Mouse (Mus musculus): ENCODE data around the gene Gm13275. TPM values are rescaled to one million over a fixed set of nuclear protein-coding genes. Genes with fewer than 3 reads are reported as not detected.
"Not testable (repeated sequence)": the region's sequence is repeated elsewhere in the genome, so short reads cannot be mapped to it uniquely, and the experiment has no call there.

Gm13275 gene
- total RNA-seq, 2 experiments from 2014 or later, result not detected

DNA sequence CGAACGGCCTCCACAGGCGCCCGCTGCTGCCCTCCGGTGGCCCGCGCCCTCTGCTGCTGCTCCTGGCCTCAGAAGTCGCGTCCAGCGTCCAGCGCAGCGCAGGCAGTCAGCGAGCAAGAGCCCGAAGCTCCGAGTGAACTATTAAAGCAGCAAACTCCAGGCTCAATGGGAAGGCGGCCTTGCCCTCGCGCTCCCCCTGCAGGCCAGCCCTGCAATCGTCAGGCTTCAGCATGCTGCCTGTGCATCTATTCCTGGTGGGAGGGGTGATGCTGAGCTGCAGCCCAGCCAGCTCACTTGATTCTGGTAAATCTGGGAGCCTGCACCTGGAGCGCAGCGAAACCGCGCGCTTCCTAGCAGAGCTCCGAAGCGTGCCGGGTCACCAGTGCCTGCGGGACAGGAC, 5.9 kb upstream of the Gm13275 start, which contains the start of gene Gm13277:
Gene Gm13277, plus strand, starts transcription at position 231 of the 400 bp plus-strand sequence.
- not testable (repeated sequence) for ATAC-seq (replicated peaks; ENCODE audit: low FRiP score, poor library complexity, severe bottlenecking)

DNA sequence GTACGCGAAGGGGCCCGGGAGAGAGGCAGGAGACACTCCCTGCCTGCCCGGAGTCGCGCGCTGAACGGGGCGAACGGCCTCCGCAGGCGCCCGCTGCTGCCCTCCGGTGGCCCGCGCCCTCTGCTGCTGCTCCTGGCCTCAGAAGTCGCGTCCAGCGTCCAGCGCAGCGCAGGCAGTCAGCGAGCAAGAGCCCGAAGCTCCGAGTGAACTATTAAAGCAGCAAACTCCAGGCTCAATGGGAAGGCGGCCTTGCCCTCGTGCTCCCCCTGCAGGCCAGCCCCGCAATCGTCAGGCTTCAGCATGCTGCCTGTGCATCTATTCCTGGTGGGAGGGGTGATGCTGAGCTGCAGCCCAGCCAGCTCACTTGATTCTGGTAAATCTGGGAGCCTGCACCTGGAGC, 3.0 kb upstream of the Gm13275 start, which contains the start of gene Gm13278:
Gene Gm13278, plus strand, starts transcription at position 301 of the 400 bp plus-strand sequence.
- ATAC-seq (replicated peaks; ENCODE audit: low FRiP score, poor library complexity, severe bottlenecking), result not testable (repeated sequence)

DNA sequence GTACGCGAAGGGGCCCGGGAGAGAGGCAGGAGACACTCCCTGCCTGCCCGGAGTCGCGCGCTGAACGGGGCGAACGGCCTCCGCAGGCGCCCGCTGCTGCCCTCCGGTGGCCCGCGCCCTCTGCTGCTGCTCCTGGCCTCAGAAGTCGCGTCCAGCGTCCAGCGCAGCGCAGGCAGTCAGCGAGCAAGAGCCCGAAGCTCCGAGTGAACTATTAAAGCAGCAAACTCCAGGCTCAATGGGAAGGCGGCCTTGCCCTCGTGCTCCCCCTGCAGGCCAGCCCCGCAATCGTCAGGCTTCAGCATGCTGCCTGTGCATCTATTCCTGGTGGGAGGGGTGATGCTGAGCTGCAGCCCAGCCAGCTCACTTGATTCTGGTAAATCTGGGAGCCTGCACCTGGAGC, 2.8 kb downstream of the Gm13275 start, which contains the start of gene Gm13279:
Gene Gm13279, plus strand, starts transcription at position 301 of the 400 bp plus-strand sequence.
- not testable (repeated sequence) for ATAC-seq (replicated peaks; ENCODE audit: low FRiP score, poor library complexity, severe bottlenecking)

DNA sequence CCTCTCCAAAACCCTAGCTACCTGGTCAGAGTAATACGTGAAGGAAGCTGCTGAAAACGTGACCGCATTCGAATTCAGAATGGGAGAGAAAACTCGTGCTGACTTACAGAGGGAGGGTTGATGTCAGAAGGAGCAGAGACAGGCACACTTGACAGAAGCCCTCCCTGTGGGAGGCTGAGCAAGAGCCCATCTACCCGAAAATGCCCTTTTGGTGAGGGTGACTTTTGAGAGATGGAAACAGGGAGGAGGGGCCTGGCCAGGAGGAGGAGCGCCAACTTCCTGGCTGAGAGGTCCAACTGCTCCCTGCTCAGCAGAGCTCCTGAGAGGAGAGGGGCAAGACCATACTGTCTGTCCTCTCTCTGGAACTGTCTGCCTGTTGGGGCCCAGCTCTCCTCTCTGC, 5.1 kb downstream of the Gm13275 start, which contains the start of gene Gm13285:
Gene Gm13285, plus strand, starts transcription at position 301 of the 400 bp plus-strand sequence.
- not testable (repeated sequence) for ATAC-seq (replicated peaks; ENCODE audit: low FRiP score, poor library complexity, severe bottlenecking)

DNA sequence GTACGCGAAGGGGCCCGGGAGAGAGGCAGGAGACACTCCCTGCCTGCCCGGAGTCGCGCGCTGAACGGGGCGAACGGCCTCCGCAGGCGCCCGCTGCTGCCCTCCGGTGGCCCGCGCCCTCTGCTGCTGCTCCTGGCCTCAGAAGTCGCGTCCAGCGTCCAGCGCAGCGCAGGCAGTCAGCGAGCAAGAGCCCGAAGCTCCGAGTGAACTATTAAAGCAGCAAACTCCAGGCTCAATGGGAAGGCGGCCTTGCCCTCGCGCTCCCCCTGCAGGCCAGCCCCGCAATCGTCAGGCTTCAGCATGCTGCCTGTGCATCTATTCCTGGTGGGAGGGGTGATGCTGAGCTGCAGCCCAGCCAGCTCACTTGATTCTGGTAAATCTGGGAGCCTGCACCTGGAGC, 8.7 kb downstream of the Gm13275 start, which contains the start of gene Gm13287:
Gene Gm13287, plus strand, starts transcription at position 301 of the 400 bp plus-strand sequence.
- not testable (repeated sequence) for ATAC-seq (replicated peaks; ENCODE audit: low FRiP score, poor library complexity, severe bottlenecking)

DNA sequence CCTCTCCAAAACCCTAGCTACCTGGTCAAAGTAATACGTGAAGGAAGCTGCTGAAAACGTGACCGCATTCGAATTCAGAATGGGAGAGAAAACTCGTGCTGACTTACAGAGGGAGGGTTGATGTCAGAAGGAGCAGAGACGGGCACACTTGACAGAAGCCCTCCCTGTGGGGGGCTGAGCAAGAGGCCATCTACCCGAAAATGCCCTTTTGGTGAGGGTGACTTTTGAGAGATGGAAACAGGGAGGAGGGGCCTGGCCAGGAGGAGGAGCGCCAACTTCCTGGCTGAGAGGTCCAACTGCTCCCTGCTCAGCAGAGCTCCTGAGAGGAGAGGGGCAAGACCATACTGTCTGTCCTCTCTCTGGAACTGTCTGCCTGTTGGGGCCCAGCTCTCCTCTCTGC, 10.9 kb downstream of the Gm13275 start, which contains the start of gene Gm13288:
Gene Gm13288, plus strand, starts transcription at position 301 of the 400 bp plus-strand sequence.
- not testable (repeated sequence) for ATAC-seq (replicated peaks; ENCODE audit: low FRiP score, poor library complexity, severe bottlenecking)

DNA sequence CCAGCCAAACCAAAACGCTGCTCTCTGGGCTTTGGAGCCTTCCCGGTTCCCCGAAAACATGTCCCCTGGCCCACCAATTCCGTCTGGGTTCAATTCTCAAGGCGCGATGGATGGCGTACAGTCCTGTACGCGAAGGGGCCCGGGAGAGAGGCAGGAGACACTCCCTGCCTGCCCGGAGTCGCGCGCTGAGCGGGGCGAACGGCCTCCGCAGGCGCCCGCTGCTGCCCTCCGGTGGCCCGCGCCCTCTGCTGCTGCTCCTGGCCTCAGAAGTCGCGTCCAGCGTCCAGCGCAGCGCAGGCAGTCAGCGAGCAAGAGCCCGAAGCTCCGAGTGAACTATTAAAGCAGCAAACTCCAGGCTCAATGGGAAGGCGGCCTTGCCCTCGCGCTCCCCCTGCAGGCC, 11.5 kb downstream of the Gm13275 start:
- ATAC-seq (replicated peaks; ENCODE audit: low FRiP score, poor library complexity, severe bottlenecking), result not testable (repeated sequence)

DNA sequence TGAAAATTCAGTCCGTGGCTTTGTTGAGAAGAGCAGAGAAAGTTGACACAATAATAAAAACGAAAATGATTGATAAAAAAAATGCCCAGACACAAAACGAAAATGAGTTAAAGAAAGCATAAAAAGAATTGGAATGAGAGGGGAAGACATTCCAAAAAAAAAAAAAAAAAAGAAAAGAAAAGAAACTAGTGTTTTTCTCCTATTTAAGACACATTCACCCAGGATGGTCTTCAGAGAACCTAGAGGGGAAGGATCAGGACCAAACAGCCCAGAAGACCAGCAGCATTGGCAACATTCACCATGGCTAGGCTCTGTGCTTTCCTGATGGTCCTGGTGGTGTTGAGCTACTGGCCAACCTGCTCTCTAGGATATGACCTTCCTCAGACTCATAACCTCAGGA, 21.6 kb downstream of the Gm13275 start, which contains the start of gene Ifna7:
Gene Ifna7, plus strand, starts transcription at position 301 of the 400 bp plus-strand sequence.
- no peak for ATAC-seq (replicated peaks; ENCODE audit: low FRiP score, poor library complexity, severe bottlenecking)

DNA sequence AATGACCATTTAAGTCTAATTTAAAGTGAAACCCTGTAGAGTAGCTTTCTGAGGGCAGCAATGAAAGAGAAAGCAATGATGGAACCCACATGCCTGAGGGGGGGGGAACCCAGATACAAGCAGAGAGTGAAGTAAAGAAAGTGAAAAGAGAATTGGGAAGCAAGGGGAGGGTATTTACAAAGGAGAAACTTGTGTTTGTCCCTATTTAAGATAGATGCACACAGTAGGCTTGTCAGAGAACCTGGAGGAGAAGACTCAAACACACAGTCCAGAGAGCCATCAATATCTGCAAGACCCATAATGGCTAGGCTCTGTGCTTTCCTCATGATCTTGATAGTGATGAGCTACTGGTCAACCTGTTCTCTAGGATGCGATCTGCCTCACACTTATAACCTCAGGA, 25.4 kb downstream of the Gm13275 start, which contains the start of gene Ifna11:
Gene Ifna11, plus strand, starts transcription at position 301 of the 400 bp plus-strand sequence.
- no peak for ATAC-seq (replicated peaks; ENCODE audit: low FRiP score, poor library complexity, severe bottlenecking)

DNA sequence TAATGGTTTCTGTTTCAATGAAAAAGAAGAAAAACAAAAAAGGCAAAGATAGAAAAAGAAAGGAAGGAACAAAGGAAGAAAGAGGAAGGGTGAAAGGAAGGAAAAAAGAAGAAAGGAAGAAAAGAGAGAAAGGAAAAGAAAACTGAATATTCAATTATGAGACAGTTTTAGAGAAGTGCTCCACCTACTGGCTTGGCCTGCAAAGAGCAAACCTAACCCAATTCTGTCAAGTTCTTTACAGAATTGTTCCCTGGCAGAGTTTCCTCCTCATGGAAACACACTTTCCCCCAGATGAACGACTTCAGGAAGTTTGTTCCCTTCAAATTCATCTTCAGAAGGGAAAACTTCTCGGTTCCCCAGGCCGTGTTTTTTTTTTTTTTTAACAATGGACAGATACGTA, 28.7 kb downstream of the Gm13275 start:
- no peak for ATAC-seq (replicated peaks; ENCODE audit: low FRiP score, poor library complexity, severe bottlenecking)

DNA sequence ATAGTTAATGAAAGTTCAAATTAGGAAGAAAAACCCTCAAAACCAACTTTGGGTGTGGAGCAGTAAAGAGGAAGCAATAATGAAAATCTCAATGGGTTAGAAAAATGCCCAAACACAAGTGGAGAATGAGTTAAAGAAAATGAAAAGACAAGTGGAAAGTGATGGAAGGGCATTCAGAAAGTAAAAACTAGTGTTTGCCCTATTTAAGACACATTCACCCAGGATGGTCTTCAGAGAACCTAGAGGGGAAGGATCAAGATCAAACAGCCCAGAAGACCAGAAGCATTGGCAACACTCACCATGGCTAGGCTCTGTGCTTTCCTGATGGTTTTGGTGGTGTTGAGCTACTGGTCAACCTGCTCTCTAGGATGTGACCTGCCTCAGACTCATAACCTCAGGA, 32.8 kb downstream of the Gm13275 start, which contains the start of gene Ifna6:
Gene Ifna6, plus strand, starts transcription at position 301 of the 400 bp plus-strand sequence.
- not testable (repeated sequence) for ATAC-seq (replicated peaks; ENCODE audit: low FRiP score, poor library complexity, severe bottlenecking)

DNA sequence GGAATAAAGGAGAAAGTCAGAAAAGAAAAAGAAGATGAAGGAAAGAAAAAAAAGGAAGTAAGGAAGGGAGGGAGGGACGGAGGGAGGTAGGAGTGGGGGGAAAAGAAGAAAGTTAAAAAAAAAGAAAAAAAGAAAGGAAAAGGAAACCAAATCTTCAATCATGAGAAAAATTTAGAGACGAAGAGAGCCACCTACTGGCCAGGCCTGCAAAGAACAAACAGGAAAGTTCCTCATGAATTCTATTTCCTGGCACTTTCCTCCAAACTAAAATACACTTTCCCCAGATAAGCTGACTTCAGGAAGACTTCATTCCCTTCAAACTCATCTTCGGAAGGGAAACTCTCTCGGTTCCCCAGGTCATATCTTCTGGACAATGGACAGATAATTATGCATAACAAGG, 36.2 kb downstream of the Gm13275 start:
- no peak for ATAC-seq (replicated peaks; ENCODE audit: low FRiP score, poor library complexity, severe bottlenecking)

DNA sequence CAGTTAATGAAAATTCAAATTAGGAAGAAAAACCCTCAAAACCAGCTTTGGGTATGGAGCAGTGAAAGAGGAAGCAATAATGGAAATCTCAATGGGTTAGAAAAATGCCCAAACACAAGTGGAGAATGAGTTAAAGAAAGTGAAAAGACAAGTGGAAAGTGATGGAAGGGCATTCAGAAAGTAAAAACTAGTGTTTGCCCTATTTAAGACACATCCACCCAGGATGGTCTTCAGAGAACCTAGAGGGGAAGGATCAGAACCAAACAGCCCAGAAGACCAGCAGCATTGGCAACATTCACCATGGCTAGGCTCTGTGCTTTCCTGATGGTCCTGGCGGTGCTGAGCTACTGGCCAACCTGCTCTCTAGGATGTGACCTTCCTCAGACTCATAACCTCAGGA, 40.9 kb downstream of the Gm13275 start, which contains the start of gene Ifna5:
Gene Ifna5, plus strand, starts transcription at position 301 of the 400 bp plus-strand sequence.
- ATAC-seq (replicated peaks; ENCODE audit: low FRiP score, poor library complexity, severe bottlenecking), result not testable (repeated sequence)

DNA sequence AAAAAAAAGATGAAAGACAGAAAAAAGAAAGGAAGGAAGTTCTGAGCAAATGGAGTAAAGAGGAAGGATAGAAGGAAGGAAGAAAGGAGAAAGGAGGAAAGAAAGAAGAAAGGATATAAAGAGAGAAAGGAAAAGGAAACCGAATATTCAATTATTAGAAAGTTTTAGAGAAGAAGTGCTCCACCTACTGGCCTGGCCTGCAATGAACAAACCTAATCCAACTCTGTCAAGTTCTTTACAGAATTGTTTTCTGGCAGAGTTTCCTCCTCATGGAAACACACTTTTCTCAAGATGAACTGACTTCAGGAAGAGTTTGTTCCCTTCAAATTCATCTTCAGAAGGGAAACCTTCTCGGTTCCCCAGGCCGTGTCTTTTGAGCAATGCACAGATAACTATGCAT, 44.5 kb downstream of the Gm13275 start:
- no peak for ATAC-seq (replicated peaks; ENCODE audit: low FRiP score, poor library complexity, severe bottlenecking)

DNA sequence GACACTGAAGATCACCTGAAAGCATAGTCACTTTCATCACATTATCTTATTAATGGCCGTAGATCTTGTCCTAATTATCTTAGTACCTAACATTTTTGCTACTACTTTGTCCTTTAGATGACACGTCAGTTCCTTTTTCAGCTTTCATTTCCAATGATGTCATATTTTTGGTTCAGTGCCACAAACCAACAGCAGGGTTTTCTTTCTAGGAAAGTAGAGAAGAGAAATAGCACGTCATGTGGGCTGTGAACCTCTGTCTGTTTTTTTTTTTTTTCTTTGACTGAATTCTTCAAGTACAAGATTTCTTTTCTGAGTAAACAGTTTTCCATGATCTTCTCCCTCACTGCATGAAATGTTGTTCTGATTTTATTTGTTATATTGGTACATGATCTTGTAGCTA, 45.8 kb downstream of the Gm13275 start:
- ATAC-seq (replicated peaks; ENCODE audit: low FRiP score, poor library complexity, severe bottlenecking), result no peak

DNA sequence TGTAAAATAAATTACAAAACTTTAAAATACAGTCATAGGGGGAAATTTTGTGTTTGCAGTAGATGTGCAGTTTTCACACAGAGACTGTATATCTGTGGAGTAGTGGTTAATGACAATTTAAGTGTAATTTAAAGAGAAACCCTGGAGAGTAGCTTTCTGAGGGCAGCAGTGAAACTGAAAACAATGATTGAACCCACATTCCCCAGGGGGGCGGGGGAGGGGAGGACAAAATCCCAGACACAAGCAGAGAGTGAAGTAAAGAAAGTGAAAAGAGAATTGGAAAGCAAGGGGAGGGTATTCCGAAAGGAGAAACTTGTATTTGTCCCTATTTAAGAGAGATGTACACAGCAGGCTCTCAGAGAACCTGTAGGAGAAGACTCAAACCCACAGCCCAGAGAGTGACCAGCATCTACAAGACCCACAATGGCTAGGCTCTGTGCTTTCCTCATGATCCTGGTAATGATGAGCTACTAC, 47.2 kb downstream of the Gm13275 start, which contains the start of gene Ifna4:
Gene Ifna4, plus strand, starts transcription at position 424 of the 474 bp plus-strand sequence.
- ATAC-seq (replicated peaks; ENCODE audit: low FRiP score, poor library complexity, severe bottlenecking), result no peak

Other genes starting within 250 kb of the Gm13275 start
Only the 30 nearest of the 31 such genes appear.
- not detected in 2 replicates for gene Ifna14, start 222.7 kb upstream of the Gm13275 start, total RNA-seq (2015; ENCODE audit: low replicate concordance)
- not detected in 2 replicates for gene Ifna14, start 222.7 kb upstream of the Gm13275 start, total RNA-seq (2017; ENCODE audit: low replicate concordance)
- gene Ifna9, start 202.1 kb upstream of the Gm13275 start, total RNA-seq (2015; ENCODE audit: low replicate concordance), result not detected in 2 replicates
- gene Ifna9, start 202.1 kb upstream of the Gm13275 start, total RNA-seq (2017; ENCODE audit: low replicate concordance), result not detected in 2 replicates
- gene Ifna12, start 191.1 kb upstream of the Gm13275 start, total RNA-seq (2015; ENCODE audit: low replicate concordance), result not detected in 2 replicates
- not detected in 2 replicates for gene Ifna12, start 191.1 kb upstream of the Gm13275 start, total RNA-seq (2017; ENCODE audit: low replicate concordance)
- gene C87499, start 160.1 kb upstream of the Gm13275 start, total RNA-seq (2015; ENCODE audit: low replicate concordance), result not detected in 2 replicates
- not detected in 2 replicates for gene C87499, start 160.1 kb upstream of the Gm13275 start, total RNA-seq (2017; ENCODE audit: low replicate concordance)
- gene Ifna13, start 150.0 kb upstream of the Gm13275 start, total RNA-seq (2015; ENCODE audit: low replicate concordance), result not detected in 2 replicates
- not detected in 2 replicates for gene Ifna13, start 150.0 kb upstream of the Gm13275 start, total RNA-seq (2017; ENCODE audit: low replicate concordance)
- not detected in 2 replicates for gene Ifna16, start 117.6 kb upstream of the Gm13275 start, total RNA-seq (2015; ENCODE audit: low replicate concordance)
- gene Ifna16, start 117.6 kb upstream of the Gm13275 start, total RNA-seq (2017; ENCODE audit: low replicate concordance), result not detected in 2 replicates
- not detected in 2 replicates for gene Ifna2, start 110.6 kb upstream of the Gm13275 start, total RNA-seq (2015; ENCODE audit: low replicate concordance)
- gene Ifna2, start 110.6 kb upstream of the Gm13275 start, total RNA-seq (2017; ENCODE audit: low replicate concordance), result not detected in 2 replicates
- gene Ifnab, start 103.1 kb upstream of the Gm13275 start, total RNA-seq (2015; ENCODE audit: low replicate concordance), result not detected in 2 replicates
- not detected in 2 replicates for gene Ifnab, start 103.1 kb upstream of the Gm13275 start, total RNA-seq (2017; ENCODE audit: low replicate concordance)
- gene Gm26566, start 72.7 kb upstream of the Gm13275 start, total RNA-seq (2015; ENCODE audit: low replicate concordance), result not detected in 2 replicates
- gene Gm26566, start 72.7 kb upstream of the Gm13275 start, total RNA-seq (2017; ENCODE audit: low replicate concordance), result 0.51 TPM in 1 of 2 replicates, not detected in the other
- 20.1 and 22.0 TPM in 2 replicates for gene Klhl9, start 72.0 kb upstream of the Gm13275 start, total RNA-seq (2015; ENCODE audit: low replicate concordance)
- gene Klhl9, start 72.0 kb upstream of the Gm13275 start, total RNA-seq (2017; ENCODE audit: low replicate concordance), result 21.1 and 31.8 TPM in 2 replicates
- not detected in 2 replicates for gene Gm13271, start 39.6 kb upstream of the Gm13275 start, total RNA-seq (2015; ENCODE audit: low replicate concordance)
- gene Gm13271, start 39.6 kb upstream of the Gm13275 start, total RNA-seq (2017; ENCODE audit: low replicate concordance), result not detected in 2 replicates
- gene Gm13283, start 34.4 kb upstream of the Gm13275 start, total RNA-seq (2015; ENCODE audit: low replicate concordance), result not detected in 2 replicates
- not detected in 2 replicates for gene Gm13283, start 34.4 kb upstream of the Gm13275 start, total RNA-seq (2017; ENCODE audit: low replicate concordance)
- gene Gm13290, start 20.7 kb upstream of the Gm13275 start, total RNA-seq (2015; ENCODE audit: low replicate concordance), result not detected in 2 replicates
- not detected in 2 replicates for gene Gm13290, start 20.7 kb upstream of the Gm13275 start, total RNA-seq (2017; ENCODE audit: low replicate concordance)
- gene Gm13289, start 17.6 kb upstream of the Gm13275 start, total RNA-seq (2015; ENCODE audit: low replicate concordance), result not detected in 2 replicates
- gene Gm13289, start 17.6 kb upstream of the Gm13275 start, total RNA-seq (2017; ENCODE audit: low replicate concordance), result not detected in 2 replicates
- not detected in 2 replicates for gene Gm13272, start 14.6 kb upstream of the Gm13275 start, total RNA-seq (2015; ENCODE audit: low replicate concordance)
- not detected in 2 replicates for gene Gm13272, start 14.6 kb upstream of the Gm13275 start, total RNA-seq (2017; ENCODE audit: low replicate concordance)
- not detected in 2 replicates for gene Ifnz, start 12.4 kb upstream of the Gm13275 start, total RNA-seq (2015; ENCODE audit: low replicate concordance)
- not detected in 2 replicates for gene Ifnz, start 12.4 kb upstream of the Gm13275 start, total RNA-seq (2017; ENCODE audit: low replicate concordance)
- not detected in 2 replicates for gene Gm13276, start 8.8 kb upstream of the Gm13275 start, total RNA-seq (2015; ENCODE audit: low replicate concordance)
- gene Gm13276, start 8.8 kb upstream of the Gm13275 start, total RNA-seq (2017; ENCODE audit: low replicate concordance), result not detected in 2 replicates
- not detected in 2 replicates for gene Gm13277, start 5.9 kb upstream of the Gm13275 start, total RNA-seq (2015; ENCODE audit: low replicate concordance)
- not detected in 2 replicates for gene Gm13277, start 5.9 kb upstream of the Gm13275 start, total RNA-seq (2017; ENCODE audit: low replicate concordance)
- gene Gm13278, start 2.9 kb upstream of the Gm13275 start, total RNA-seq (2015; ENCODE audit: low replicate concordance), result not detected in 2 replicates
- gene Gm13278, start 2.9 kb upstream of the Gm13275 start, total RNA-seq (2017; ENCODE audit: low replicate concordance), result not detected in 2 replicates
- not detected in 2 replicates for gene Gm13279, start 2.9 kb downstream of the Gm13275 start, total RNA-seq (2015; ENCODE audit: low replicate concordance)
- not detected in 2 replicates for gene Gm13279, start 2.9 kb downstream of the Gm13275 start, total RNA-seq (2017; ENCODE audit: low replicate concordance)
- not detected in 2 replicates for gene Gm13285, start 5.2 kb downstream of the Gm13275 start, total RNA-seq (2015; ENCODE audit: low replicate concordance)
- not detected in 2 replicates for gene Gm13285, start 5.2 kb downstream of the Gm13275 start, total RNA-seq (2017; ENCODE audit: low replicate concordance)
- gene Gm13287, start 8.8 kb downstream of the Gm13275 start, total RNA-seq (2015; ENCODE audit: low replicate concordance), result not detected in 2 replicates
- not detected in 2 replicates for gene Gm13287, start 8.8 kb downstream of the Gm13275 start, total RNA-seq (2017; ENCODE audit: low replicate concordance)
- gene Gm13288, start 11.0 kb downstream of the Gm13275 start, total RNA-seq (2015; ENCODE audit: low replicate concordance), result not detected in 2 replicates
- gene Gm13288, start 11.0 kb downstream of the Gm13275 start, total RNA-seq (2017; ENCODE audit: low replicate concordance), result not detected in 2 replicates
- not detected in 2 replicates for gene Ifna7, start 21.7 kb downstream of the Gm13275 start, total RNA-seq (2015; ENCODE audit: low replicate concordance)
- not detected in 2 replicates for gene Ifna7, start 21.7 kb downstream of the Gm13275 start, total RNA-seq (2017; ENCODE audit: low replicate concordance)
- not detected in 2 replicates for gene Ifna11, start 25.5 kb downstream of the Gm13275 start, total RNA-seq (2015; ENCODE audit: low replicate concordance)
- not detected in 2 replicates for gene Ifna11, start 25.5 kb downstream of the Gm13275 start, total RNA-seq (2017; ENCODE audit: low replicate concordance)
- gene Ifna6, start 32.9 kb downstream of the Gm13275 start, total RNA-seq (2015; ENCODE audit: low replicate concordance), result not detected in 2 replicates
- not detected in 2 replicates for gene Ifna6, start 32.9 kb downstream of the Gm13275 start, total RNA-seq (2017; ENCODE audit: low replicate concordance)
- gene Ifna5, start 41.0 kb downstream of the Gm13275 start, total RNA-seq (2015; ENCODE audit: low replicate concordance), result not detected in 2 replicates
- gene Ifna5, start 41.0 kb downstream of the Gm13275 start, total RNA-seq (2017; ENCODE audit: low replicate concordance), result not detected in 2 replicates
- not detected in 2 replicates for gene Ifna4, start 47.4 kb downstream of the Gm13275 start, total RNA-seq (2015; ENCODE audit: low replicate concordance)
- not detected in 2 replicates for gene Ifna4, start 47.4 kb downstream of the Gm13275 start, total RNA-seq (2017; ENCODE audit: low replicate concordance)
- gene Ifna1, start 55.6 kb downstream of the Gm13275 start, total RNA-seq (2015; ENCODE audit: low replicate concordance), result not detected in 2 replicates
- not detected in 2 replicates for gene Ifna1, start 55.6 kb downstream of the Gm13275 start, total RNA-seq (2017; ENCODE audit: low replicate concordance)
- gene Ifne, start 85.7 kb downstream of the Gm13275 start, total RNA-seq (2015; ENCODE audit: low replicate concordance), result not detected in 2 replicates
- gene Ifne, start 85.7 kb downstream of the Gm13275 start, total RNA-seq (2017; ENCODE audit: low replicate concordance), result not detected in 2 replicates